Mouse (Mus musculus): ENCODE results near the gene Sap18b.

- TF ChIP-seq POLR2A (IDR thresholded peaks at IDR 0.05; ENCODE audit: low read depth, low read length) (no peak), CTCF (conservative IDR thresholded peaks at IDR 0.05; ENCODE audit: insufficient read depth, insufficient read length, low read depth, low read length) (no peak)
Measured at GRCm38 (mm10) chr8:95848734-95849464, 23.8 kb downstream of the Sap18b start.

All from kidney, adult 2 months (tissue).